8 mouse cellular contexts compared by ENCODE assay signal in the genomic region with DNA sequence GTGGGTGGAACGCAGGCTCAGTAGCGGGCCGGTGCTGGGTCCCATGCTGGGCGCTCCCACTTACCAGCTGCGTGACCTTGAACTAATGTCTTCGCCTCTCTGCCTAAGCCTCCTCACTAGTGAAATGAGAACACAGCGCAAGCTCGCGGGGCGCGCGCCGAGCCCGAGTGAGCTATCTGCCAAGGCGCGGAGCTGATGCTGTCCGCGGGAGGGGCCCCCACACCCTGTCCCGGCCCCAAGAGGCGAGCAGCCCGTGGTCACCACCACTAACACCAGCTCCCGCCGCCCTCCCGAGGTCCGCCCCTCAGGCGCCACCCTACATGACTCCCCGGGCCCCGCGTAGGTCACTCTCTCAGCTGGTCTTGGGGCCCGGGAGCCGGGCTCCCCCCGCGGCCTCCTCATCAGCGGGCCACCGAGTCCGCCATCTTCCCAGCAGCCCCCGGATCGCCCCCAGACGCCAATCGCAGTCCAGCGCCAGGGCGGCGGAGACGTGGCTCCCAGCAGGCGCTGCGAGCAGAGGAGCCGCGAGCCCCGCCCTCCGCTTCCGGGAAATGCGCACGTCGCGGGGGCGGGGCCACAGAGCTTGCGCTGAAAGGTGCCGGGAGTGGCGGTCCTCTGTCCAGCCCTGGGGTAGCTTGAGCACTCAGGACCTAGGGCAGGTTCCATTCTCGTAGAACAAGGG. TPM values are rescaled to one million over a fixed set of nuclear protein-coding genes. Genes with fewer than 3 reads are reported as not detected.
DNase-seq lines count a peak whose midpoint lies in the region; ATAC-seq lines count a peak whose summit lies in the region.

Gene Fastk (minus strand): TSS at position 542 of the 682 bp plus-strand sequence.

- 0% methylated on average over 60 of the region's 60 CpGs for WGBS in intestine, embryonic 15.5 days

- H3K27me3 ChIP-seq in intestine, embryonic 15.5 days (replicated peaks), result no peaks in the 10 kb centered on the region

- peak within 1 kb of the TSS; percentile 96 for H3K4me3 ChIP-seq in intestine, embryonic 15.5 days (replicated peaks)

- DNase-seq in adrenal gland, adult 8-10 months, result peak; percentile 90
- DNase-seq in embryo, embryonic 11.5 days (ENCODE audit: low read depth, low spot score), result peak; percentile 87
- peak; percentile 89 to 91 for DNase-seq in gastrocnemius, postnatal 36 days
- DNase-seq in left cerebral cortex, postnatal 14 days (ENCODE audit: low spot score in 2 of 2), result peak; percentile 91 to 96
- DNase-seq in right cerebral cortex, postnatal 14 days, result peak; percentile 94
- peak; percentile 94 for DNase-seq in urinary bladder, postnatal 25 days (ENCODE audit: low spot score)

- ATAC-seq in intestine, embryonic 15.5 days, result peak; percentile 88
- ATAC-seq in megakaryocyte-erythroid progenitor cell, adult 5-6 weeks (replicated peaks; ENCODE audit: low FRiP score, low TSS enrichment, poor library complexity, severe bottlenecking), result peak; percentile 71

- no peaks in the 10 kb centered on the region for H3K9me3 ChIP-seq in intestine, embryonic 15.5 days

- intact Hi-C loops in gastrocnemius, postnatal 36 days (cut with DNase I), result no loop called here
- intact Hi-C loops in left cerebral cortex, postnatal 14 days (cut with DNase I), result no loop called here

- H3K36me3 ChIP-seq in intestine, embryonic 15.5 days, result peaks cover 24% of the 10 kb centered on the region

- H3K4me1 ChIP-seq in intestine, embryonic 15.5 days (replicated peaks), result peaks cover 31% of the 10 kb centered on the region

- peak within 1 kb of the TSS; percentile 85 for H3K4me2 ChIP-seq in intestine, embryonic 15.5 days (replicated peaks)

- H3K27ac ChIP-seq in intestine, embryonic 15.5 days, result peak within 1 kb of the TSS; percentile 92

- H3K9ac ChIP-seq in intestine, embryonic 15.5 days, result peak within 1 kb of the TSS; percentile 97

RNA-seq across cellular contexts. Expression of gene Fastk, which starts in this region (rescaled TPM):
- 100 to 1,000 TPM in 2 of 4 experiments, 10 to 100 TPM in 2; 96.8 to 117 (median 102) TPM for total RNA-seq in adrenal gland, adult 8-10 months (2022)
- 100 to 1,000 TPM; 179 to 183 TPM for total RNA-seq in gastrocnemius, postnatal 36 days (2021)
- 104 and 110 TPM in 2 replicates for polyA plus RNA-seq in intestine, embryonic 15.5 days (2015; fragmentation: Nextera tagmentation; extraction: Ambion mirVana)
- total RNA-seq in left cerebral cortex, postnatal 14 days (2021), result 100 to 1,000 TPM; 110 to 120 TPM
- 101 and 135 TPM in 2 replicates for total RNA-seq in megakaryocyte-erythroid progenitor cell, adult 5-6 weeks (2014; fragmentation: Nextera tagmentation)
- total RNA-seq in megakaryocyte-erythroid progenitor cell, adult 5-6 weeks (2017), result 14.1 and 30.4 TPM in 2 replicates

Comparison
In these comparisons a context has a peak if more than half of its experiments do, and no peak if none do; other contexts are left out.
1. Peak in every context shown above with its lines: DNase-seq, ATAC-seq, H3K4me3 ChIP-seq and H3K27ac ChIP-seq.